Mouse (Mus musculus) embryonic stem cell, embryonic (primary cell): Measurements from ENCODE around the gene Vmn1r112.
"Not testable (repeated sequence)": the region's sequence is repeated elsewhere in the genome, so short reads cannot be mapped to it uniquely, and the experiment has no call there.

Experiments used
- CTCF ChIA-PET, 4 experiments: fragments of 300-600 bp in 2 of 4; fragments of 350-600 bp in 2 of 4; sonication (Branson Sonifier 250); formaldehyde crosslinking; loops; one replicate each; lab custom pipeline; 2022; ENCODE audit warnings: inconsistent platforms in 2 of 4; lab: Charles Lee
- POLR2A ChIA-PET, 4 experiments: fragments of 300-600 bp in 2 of 4; fragments of 350-600 bp in 2 of 4; sonication (Branson Sonifier 250); formaldehyde crosslinking; loops; one replicate each; lab custom pipeline; 2022; ENCODE audit warnings: antibody characterized with exemption in 4 of 4, inconsistent platforms in 1 of 4; lab: Charles Lee

Gene Vmn1r112

DNA sequence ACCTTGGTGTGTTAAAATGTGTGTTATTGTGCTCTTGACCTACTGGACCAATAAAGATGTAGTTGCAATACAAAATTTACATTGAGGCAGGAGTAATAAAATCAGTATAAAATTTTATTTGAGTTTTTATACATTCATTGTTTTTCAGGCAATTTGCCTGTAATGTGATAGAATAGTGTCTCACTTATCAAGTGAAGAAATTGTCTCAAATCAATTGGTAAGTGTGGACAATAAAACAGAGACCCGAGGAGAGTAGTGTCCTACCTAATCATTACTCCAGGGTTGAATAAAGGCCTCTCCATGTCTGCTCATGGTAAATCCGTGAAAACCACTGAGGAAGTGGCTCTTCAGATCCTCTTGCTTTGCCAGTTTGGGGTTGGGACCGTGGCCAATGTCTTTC is at the start of gene Vmn1r112:
Gene Vmn1r112 (plus strand): TSS at position 301 of the 400 bp plus-strand sequence.
- POLR2A ChIA-PET = not testable (repeated sequence)

DNA sequence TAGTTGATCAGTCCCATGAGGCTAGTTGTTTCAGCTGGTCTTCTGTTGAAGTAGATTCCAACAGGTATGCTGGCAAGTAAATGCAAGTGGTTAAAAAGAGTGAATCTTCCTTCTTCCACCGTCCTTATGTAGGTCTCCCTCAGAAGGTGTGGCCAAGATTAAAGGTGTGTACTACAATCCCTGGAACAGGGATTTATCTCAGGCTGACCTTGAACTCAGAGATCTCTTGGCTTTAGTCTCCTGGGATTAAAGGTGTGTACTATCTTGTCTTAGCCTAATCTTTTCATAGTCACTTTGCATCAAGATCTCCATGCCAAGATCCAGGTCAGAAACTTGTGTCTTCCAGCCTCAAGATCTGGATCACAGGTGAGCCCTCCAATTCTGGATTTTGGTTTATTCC is 40.5 kb upstream of the Vmn1r112 start, which contains the start of gene Gm10668:
Gene Gm10668 (minus strand): TSS at position 101 of the 400 bp plus-strand sequence.
- POLR2A ChIA-PET, CTCF ChIA-PET: not testable (repeated sequence)

More for the DNA sequence above, at the start of gene Vmn1r112:
- CTCF ChIA-PET = not testable (repeated sequence)

DNA sequence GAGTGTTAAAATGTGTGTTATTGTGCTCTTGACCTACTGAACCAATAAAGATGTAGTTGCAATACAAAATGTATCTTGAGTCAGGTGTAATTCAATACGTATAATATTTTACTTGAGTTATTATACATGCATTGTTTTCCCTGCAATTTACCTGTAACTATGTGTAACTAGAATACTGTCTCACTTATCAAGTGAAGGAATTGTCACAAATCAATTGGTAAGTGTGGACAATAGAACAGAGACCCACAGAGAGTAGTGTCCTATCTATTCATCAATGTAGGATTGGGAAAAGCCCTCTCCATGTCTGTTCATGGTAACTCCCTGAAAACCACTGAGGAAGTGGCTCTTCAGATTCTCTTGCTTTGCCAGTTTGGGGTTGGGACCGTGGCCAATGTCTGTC is 16.0 kb downstream of the Vmn1r112 start, which contains the start of gene Vmn1r113:
Gene Vmn1r113 (plus strand): TSS at position 301 of the 400 bp plus-strand sequence.
- CTCF ChIA-PET, POLR2A ChIA-PET: not testable (repeated sequence)

DNA sequence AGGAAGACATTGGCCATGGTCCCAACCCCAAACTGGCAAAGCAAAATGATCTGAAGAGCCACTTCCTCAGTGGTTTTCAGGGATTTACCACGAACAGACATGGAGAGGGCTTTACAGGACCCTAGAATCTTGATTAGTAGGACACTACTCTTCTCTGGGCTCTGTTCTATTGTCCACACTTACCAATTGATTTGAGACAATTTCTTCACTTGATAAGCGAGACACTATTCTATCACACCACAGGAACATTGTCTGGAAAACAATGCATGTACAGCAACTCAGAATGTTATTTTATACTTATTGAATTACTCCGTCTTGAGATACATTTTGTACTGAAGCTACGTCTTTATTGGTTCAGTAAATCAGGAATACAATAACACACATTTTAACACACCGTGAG is 41.1 kb downstream of the Vmn1r112 start, which contains the start of gene Vmn1r114:
Gene Vmn1r114 (minus strand): TSS at position 101 of the 400 bp plus-strand sequence.
- CTCF ChIA-PET, POLR2A ChIA-PET: not testable (repeated sequence)
